Mouse (Mus musculus): Measurements from ENCODE around the gene Taf4. TPM values are rescaled to one million over a fixed set of nuclear protein-coding genes. Genes with fewer than 3 reads are reported as not detected.

Taf4 gene
- polyA plus RNA-seq, 1 experiment from 2014 or later = 2.0 TPM

DNA sequence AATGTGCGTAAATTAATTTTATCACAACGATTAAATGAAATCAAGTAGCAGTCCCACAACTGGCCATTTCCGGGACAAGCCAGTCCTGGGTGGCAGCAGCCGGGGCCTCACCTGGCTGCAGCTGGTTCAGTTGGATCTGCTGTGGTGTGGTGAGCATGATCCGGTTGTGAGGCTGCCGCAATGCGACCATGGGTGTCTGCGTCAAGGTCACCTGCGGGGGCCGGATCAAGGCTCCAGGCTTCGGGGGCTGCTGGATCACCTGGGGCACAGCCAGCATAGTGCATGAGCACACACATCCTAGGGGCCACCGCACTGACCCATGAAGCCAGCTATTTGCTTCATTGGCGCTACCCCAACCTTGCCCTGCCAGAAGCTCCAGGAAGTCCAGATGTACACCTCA is 47.3 kb downstream of the Taf4 start:
- Histone ChIP-seq H3K27ac (no peak overlapping the region), H3K27me3 (no peaks in the 10 kb centered on the region), H3K4me2 (no peak overlapping the region), H3K9me3 (replicated peaks) (no peaks in the 10 kb centered on the region), H3K4me3 (replicated peaks) (no peak overlapping the region), H3K4me1 (replicated peaks) (no peaks in the 10 kb centered on the region), H3K36me3 (peaks cover 86% of the 10 kb centered on the region), H3K9ac (no peak overlapping the region)
- ATAC-seq (ENCODE audit: low read depth) (no peak), DNase-seq (no peak)
- 90% methylated on average over 13 of the region's 13 CpGs for WGBS (ENCODE audit: insufficient replicate concordance)

DNA sequence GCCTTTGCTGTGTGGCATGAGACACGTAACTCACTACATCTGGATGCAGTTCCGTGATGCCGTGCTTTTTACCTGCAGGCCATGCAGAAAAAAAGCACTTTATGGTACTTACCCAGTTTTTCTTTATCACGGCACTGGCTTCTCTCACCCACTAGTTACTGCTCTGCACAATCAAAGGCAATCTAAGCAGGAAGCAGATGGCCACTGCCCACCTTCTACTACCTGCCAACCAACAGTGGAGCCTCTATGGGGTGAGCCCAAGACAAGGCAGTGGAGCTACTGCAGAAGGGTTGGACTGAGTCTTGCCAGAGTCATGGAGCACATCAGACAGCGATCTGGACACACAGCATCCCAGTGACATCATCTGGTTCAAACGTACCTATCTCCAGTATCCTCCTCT is 52.4 kb downstream of the Taf4 start:
- Histone ChIP-seq H3K4me3 (replicated peaks) (no peak overlapping the region), H3K4me2 (no peak overlapping the region), H3K36me3 (peaks cover 94% of the 10 kb centered on the region), H3K4me1 (replicated peaks) (no peaks in the 10 kb centered on the region), H3K9ac (no peak overlapping the region), H3K9me3 (replicated peaks) (no peaks in the 10 kb centered on the region), H3K27me3 (no peaks in the 10 kb centered on the region), H3K27ac (no peak overlapping the region)
- DNase-seq (no peak), ATAC-seq (ENCODE audit: low read depth) (no peak)
- WGBS (ENCODE audit: insufficient replicate concordance) = 84% methylated on average over 6 of the region's 6 CpGs

DNA sequence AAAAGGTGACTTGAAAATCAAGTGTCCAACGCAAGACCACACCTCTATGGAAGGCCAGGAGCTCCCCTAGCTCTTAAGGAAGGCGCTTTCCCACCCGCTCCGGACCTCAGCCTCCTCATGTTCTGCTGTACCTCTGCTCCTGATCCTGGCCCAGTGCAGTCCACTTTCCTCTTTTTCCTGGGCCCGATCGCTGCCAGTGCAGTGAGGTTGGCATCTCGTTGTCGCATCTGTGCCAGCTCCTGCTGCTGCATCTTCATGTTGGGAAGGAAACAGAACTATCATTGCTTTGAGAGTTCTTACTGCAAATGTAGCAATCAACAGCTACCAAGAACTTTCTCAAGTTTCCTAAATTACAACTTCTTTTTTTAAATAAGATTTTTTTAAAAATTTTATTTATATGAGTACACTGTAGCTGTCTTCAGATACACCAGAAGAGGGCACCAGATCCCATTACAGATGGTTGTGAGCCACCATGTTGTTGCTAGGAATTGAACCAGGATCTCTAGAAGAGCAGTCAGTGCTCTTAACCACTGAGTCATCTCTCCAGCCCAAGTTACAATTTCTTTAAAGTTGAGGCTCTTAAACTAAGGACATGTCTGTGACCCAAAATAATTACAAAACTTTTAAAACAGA is 55.3 kb downstream of the Taf4 start:
- 91% methylated on average over 8 of the region's 8 CpGs for WGBS (ENCODE audit: insufficient replicate concordance)
- ATAC-seq (ENCODE audit: low read depth) (no peak), DNase-seq (no peak)
- H3K4me3 ChIP-seq (replicated peaks) = no peak overlapping the region
- no peak overlapping the region for H3K27ac ChIP-seq
- no peaks in the 10 kb centered on the region for H3K9me3 ChIP-seq (replicated peaks)
- no peak overlapping the region for H3K9ac ChIP-seq
- H3K27me3 ChIP-seq = no peaks in the 10 kb centered on the region
- H3K4me1 ChIP-seq (replicated peaks) = no peaks in the 10 kb centered on the region
- peaks cover 97% of the 10 kb centered on the region for H3K36me3 ChIP-seq
- no peak overlapping the region for H3K4me2 ChIP-seq

DNA sequence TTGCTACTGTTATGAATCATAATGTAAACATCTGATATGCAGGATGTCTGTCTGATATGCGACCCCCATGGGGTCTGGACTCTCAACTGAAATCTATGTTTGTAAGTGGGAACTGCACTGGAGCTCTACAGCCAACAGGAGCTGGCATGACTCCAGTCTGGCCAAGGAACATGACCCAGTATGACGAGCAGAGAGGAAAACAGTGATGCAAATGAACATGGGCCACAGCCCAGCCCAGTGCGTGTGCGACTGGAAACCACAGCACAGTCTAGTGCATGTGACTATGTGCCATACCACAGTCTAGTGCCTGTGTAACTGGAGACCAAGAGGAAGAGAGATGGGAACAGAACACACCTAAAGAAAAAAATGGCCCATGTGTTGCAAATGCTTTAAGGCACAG is 56.4 kb downstream of the Taf4 start:
- H3K36me3 ChIP-seq = peaks cover 96% of the 10 kb centered on the region
- H3K4me3 ChIP-seq (replicated peaks) = no peak overlapping the region

DNA sequence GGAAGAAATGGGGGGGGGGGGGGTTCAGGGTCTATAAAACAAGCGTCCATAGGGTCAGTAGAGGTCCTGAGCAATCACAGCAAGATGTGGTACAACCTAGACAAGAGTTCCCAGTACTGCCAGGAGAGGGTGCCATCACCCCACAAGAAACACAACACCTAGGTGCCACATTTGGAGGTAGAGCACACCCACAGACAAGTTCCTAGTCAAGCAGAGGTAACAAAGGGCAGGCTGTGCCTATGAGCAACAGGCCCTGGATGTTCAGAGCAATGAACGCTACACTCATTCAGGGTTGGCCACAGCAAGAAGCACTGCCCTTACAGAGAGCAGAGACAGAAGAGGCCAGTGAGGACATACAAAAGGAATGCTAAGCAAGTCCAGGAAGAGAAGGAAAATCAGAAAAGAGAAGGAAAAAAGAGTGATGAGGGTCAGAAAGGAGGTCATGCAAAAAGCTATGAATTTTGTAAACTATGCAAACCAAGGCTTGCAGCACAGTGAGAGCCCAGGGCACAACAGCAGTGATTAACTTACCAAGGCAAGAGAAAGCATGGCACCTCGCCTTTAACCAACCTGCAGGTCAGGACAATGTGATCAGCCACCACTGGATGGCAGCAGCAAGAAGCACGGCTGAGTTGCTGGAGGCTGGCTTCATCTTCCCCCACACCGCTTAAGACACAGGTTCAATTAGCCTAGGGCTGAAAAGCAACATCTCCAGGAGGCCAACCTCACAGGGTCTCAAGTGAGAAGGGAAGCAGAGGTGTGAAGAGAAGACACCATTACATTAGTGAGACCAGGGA is 59.4 kb downstream of the Taf4 start:
- no peak overlapping the region for H3K4me3 ChIP-seq (replicated peaks)
- DNase-seq (peak; percentile 18), ATAC-seq (ENCODE audit: low read depth) (peak; percentile 59)
- no peaks in the 10 kb centered on the region for H3K27me3 ChIP-seq
- peaks cover 91% of the 10 kb centered on the region for H3K36me3 ChIP-seq
- no peaks in the 10 kb centered on the region for H3K4me1 ChIP-seq (replicated peaks)
- no peak overlapping the region for H3K9ac ChIP-seq
- WGBS (ENCODE audit: insufficient replicate concordance) = 52% methylated on average over 5 of the region's 5 CpGs
- H3K27ac ChIP-seq = no peak overlapping the region
- H3K9me3 ChIP-seq (replicated peaks) = no peaks in the 10 kb centered on the region
- no peak overlapping the region for H3K4me2 ChIP-seq

More for the DNA sequence above, 56.4 kb downstream of the Taf4 start:
- DNase-seq (no peak), ATAC-seq (ENCODE audit: low read depth) (no peak)
- Histone ChIP-seq H3K4me1 (replicated peaks) (no peaks in the 10 kb centered on the region), H3K9me3 (replicated peaks) (no peaks in the 10 kb centered on the region), H3K27me3 (no peaks in the 10 kb centered on the region), H3K4me2 (no peak overlapping the region), H3K9ac (no peak overlapping the region), H3K27ac (no peak overlapping the region)
- 78% methylated on average over 4 of the region's 4 CpGs for WGBS (ENCODE audit: insufficient replicate concordance)

DNA sequence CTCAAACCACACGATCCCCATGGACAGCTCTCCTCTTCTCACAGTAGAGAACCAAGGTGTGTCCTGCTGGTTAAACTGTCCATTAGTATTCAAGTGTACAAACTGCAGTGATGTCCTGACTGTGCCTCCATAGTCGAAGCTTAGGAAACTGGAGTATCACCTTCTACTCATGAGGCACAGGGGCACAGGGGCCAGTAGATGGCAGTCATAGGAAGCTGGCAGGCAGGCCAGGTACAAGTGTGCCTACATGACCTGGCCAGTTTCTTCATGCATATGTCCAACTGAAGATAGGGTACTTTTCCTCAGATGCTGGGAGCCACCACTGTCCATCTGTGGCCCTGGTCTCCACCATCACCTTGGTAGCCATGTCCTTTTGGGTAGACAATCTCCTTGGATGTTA is 62.2 kb downstream of the Taf4 start:
- H3K36me3 ChIP-seq = peaks cover 71% of the 10 kb centered on the region
- ATAC-seq (ENCODE audit: low read depth) = no peak

DNA sequence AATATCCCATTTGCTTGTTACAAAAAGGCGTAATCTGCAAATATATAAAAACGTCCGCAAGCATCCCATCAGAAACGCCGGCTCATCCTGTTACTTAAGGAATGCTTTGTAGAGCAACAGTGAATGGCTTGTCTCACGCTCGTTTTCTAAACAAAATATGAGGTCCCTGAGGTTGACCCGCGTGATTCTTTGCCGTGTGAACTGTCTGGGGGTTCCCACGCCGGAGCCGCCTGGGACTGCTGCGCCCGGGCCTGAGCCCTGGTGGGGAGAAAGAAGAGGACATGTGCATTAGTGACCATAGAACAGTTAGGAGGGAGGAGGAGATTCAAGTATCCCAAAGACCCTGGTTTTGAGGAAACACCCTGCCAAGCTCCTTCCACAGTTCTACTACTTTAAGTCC is 63.1 kb downstream of the Taf4 start:
- peaks cover 62% of the 10 kb centered on the region for H3K36me3 ChIP-seq
- ATAC-seq (ENCODE audit: low read depth) = no peak
- no peak overlapping the region for H3K4me2 ChIP-seq
- H3K4me1 ChIP-seq (replicated peaks) = no peaks in the 10 kb centered on the region
- DNase-seq = no peak
- WGBS (ENCODE audit: insufficient replicate concordance) = 91% methylated on average over 15 of the region's 15 CpGs
- no peak overlapping the region for H3K4me3 ChIP-seq (replicated peaks)
- H3K27ac ChIP-seq = no peak overlapping the region
- no peaks in the 10 kb centered on the region for H3K27me3 ChIP-seq
- H3K9me3 ChIP-seq (replicated peaks) = no peaks in the 10 kb centered on the region
- H3K9ac ChIP-seq = no peak overlapping the region

More for the DNA sequence above, 62.2 kb downstream of the Taf4 start:
- Histone ChIP-seq H3K9ac (no peak overlapping the region), H3K4me1 (replicated peaks) (no peaks in the 10 kb centered on the region), H3K4me2 (no peak overlapping the region), H3K27me3 (no peaks in the 10 kb centered on the region), H3K27ac (no peak overlapping the region), H3K9me3 (replicated peaks) (no peaks in the 10 kb centered on the region), H3K4me3 (replicated peaks) (no peak overlapping the region)
- 72% methylated on average over 2 of the region's 2 CpGs for WGBS (ENCODE audit: insufficient replicate concordance)
- DNase-seq = no peak

DNA sequence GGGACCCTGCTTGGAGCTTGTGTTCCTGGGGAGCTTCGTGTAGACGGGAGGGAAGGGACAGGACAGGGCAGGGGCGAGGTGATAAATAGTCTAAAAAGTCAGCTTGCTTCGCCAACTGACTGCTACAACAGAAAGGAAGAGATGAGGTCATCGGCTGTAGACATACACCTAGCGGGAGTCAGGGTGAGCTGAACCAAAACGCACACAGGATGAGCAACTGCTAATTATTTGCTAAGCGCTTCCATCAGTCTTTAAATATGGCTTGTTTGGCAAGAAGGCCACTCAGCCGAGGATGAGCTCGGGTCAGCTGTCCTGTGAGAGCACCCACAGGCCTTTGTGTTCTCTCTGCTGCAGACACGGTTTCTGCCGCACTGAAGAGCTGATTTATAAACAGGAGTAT is 63.5 kb downstream of the Taf4 start:
- Histone ChIP-seq H3K4me1 (replicated peaks) (no peaks in the 10 kb centered on the region), H3K27me3 (no peaks in the 10 kb centered on the region), H3K9ac (no peak overlapping the region), H3K27ac (no peak overlapping the region), H3K36me3 (peaks cover 58% of the 10 kb centered on the region), H3K9me3 (replicated peaks) (no peaks in the 10 kb centered on the region), H3K4me2 (no peak overlapping the region), H3K4me3 (replicated peaks) (no peak overlapping the region)
- no peak for ATAC-seq (ENCODE audit: low read depth)
- 80% methylated on average over 12 of the region's 12 CpGs for WGBS (ENCODE audit: insufficient replicate concordance)
- no peak for DNase-seq

DNA sequence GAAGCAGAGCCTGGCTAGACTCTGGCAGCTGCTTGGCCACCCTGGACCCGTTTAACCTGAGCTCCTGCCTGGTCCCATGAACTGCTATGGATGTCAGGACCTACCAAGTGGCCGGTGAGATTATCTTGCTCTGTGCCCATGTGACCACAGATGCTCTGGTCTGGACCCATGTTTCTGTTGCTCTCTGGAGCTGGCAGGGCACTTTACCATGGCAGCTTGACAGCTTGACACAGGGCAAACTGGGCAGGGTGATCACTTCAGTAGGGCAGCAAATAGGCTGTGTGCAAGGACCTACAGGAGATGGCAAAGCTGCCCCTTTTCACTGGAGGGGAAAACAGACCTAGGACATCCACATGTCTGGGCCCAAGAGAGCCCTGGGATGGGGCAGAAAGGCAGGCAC is 79.5 kb downstream of the Taf4 start:
- no peak overlapping the region for H3K4me3 ChIP-seq (replicated peaks)
- no peaks in the 10 kb centered on the region for H3K36me3 ChIP-seq
- no peak overlapping the region for H3K27ac ChIP-seq
- H3K4me1 ChIP-seq (replicated peaks) = no peaks in the 10 kb centered on the region
- ATAC-seq (ENCODE audit: low read depth) (no peak), DNase-seq (no peak)
- H3K9me3 ChIP-seq (replicated peaks) = no peaks in the 10 kb centered on the region
- H3K9ac ChIP-seq = no peak overlapping the region
- H3K4me2 ChIP-seq = no peak overlapping the region
- 64% methylated on average over 2 of the region's 2 CpGs for WGBS (ENCODE audit: insufficient replicate concordance)
- no peaks in the 10 kb centered on the region for H3K27me3 ChIP-seq

DNA sequence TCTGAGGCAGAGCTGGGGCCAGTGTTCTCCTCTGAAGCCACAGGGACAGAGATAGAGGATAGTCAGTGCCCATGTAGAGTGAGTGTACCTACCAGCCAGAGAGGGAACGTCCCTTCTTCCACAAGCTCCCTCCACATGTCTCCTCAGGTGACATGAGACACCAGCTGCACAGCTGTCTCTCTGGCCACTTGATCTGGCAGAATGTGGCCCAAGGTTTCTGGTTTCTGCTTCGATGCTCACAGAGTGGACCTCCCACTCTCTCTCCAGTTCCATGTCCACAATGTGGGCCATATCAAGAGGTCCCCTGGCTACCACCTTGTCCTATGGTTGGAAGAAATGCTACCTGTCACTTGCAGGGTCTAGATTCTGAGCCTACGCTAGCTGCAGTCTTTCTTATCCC is 85.4 kb downstream of the Taf4 start:
- WGBS (ENCODE audit: insufficient replicate concordance) = 50% methylated on average over 3 of the region's 3 CpGs
- Histone ChIP-seq H3K9me3 (replicated peaks) (no peaks in the 10 kb centered on the region), H3K9ac (no peak overlapping the region), H3K4me3 (replicated peaks) (no peak overlapping the region), H3K27ac (no peak overlapping the region), H3K4me1 (replicated peaks) (no peaks in the 10 kb centered on the region), H3K36me3 (no peaks in the 10 kb centered on the region), H3K4me2 (no peak overlapping the region), H3K27me3 (no peaks in the 10 kb centered on the region)
- ATAC-seq (ENCODE audit: low read depth) (no peak), DNase-seq (no peak)

DNA sequence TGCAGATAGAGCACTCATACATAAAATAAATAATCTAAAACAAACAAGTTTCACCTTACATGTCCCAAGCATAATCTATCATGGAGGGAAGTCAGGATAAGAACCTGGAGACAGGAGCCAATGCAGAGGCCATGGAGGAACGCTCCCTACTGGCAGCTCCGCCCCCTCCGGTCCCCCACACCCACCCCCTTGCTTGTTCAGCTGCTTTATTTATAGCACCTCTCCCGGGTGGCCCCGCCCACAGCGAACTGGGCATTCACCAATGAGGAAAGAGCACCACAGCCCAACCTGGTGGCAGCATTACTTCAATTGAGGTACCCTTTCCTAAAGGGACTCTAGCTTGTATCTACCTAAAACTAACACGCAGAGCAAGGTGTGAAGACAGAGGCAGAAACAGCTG is 91.9 kb downstream of the Taf4 start:
- H3K9me3 ChIP-seq (replicated peaks) = no peaks in the 10 kb centered on the region
- no peak overlapping the region for H3K4me3 ChIP-seq (replicated peaks)
- H3K9ac ChIP-seq = no peak overlapping the region
- no peak overlapping the region for H3K4me2 ChIP-seq
- no peaks in the 10 kb centered on the region for H3K4me1 ChIP-seq (replicated peaks)
- no peak overlapping the region for H3K27ac ChIP-seq
- WGBS (ENCODE audit: insufficient replicate concordance) = 31% methylated on average over 7 of the region's 7 CpGs
- DNase-seq (no peak), ATAC-seq (ENCODE audit: low read depth) (no peak)
- H3K36me3 ChIP-seq = no peaks in the 10 kb centered on the region
- H3K27me3 ChIP-seq = no peaks in the 10 kb centered on the region
